Mouse (Mus musculus): Measurements from ENCODE around the gene Gm30083.

The Gm30083 gene

DNA sequence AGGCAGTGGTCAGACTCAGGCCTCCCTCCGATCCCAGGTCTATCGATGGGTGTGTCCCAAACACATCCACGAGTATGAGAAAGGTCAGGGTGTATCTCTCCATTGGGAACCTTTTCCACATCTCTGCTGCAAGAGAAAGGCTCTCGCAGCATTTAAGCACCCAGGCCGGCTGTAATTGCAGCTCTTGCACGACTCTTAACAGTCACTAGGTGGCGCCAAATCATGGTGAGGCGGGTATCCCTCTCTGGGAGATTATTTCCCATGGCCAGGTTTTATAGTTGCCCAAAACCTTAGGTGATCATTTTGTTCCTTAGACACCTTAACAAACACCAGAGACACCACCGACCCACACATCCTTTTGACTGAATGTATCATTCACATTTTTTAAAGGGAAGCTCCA, 55.6 kb downstream of the Gm30083 start:
- DNase-seq (ENCODE audit: low spot score in 2 of 2) = peak; percentile 61 to 66

GRCm38 (mm10) chr14:33958841-33959240, 56.1 kb downstream of the Gm30083 start:
- no peak for DNase-seq (ENCODE audit: low spot score in 2 of 2)

DNA sequence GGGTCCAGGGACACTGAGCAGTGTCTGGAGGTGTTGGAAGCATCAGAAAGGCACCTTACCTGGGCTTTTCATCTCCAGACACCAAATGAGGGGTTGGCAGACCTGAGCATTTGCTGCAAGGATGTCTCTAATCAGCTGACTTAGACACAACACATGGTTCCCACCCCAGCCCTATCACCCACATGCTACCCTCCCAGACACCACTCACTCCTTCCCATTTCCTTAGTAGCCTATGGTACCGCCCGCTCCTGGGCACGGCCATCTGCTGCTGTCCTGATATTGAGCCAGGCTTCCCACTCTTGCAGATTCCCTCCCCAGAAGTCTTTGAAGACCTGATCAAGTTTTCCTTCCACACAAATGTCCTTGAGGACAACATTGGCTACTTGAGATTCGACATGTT, 56.8 kb downstream of the Gm30083 start:
- no peak for DNase-seq (ENCODE audit: low spot score in 2 of 2)

DNA sequence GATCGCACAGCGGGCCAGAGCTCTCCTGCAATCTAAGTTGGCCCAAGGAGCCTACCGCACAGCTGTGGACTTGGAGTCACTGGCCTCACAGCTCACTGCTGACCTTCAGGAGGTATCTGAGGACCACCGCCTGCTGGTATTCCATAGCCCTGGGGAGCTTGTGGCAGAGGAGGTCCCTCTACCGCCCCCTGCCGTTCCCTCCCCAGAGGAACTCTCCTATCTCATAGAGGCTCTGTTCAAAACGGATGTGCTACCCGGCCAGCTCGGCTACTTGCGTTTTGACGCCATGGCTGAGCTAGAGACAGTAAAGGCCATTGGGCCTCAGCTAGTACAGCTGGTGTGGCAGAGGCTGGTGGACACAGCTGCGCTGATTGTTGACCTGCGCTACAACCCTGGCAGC, 58.9 kb downstream of the Gm30083 start:
- DNase-seq (ENCODE audit: low spot score in 2 of 2) = no peak

- DNase-seq (ENCODE audit: low spot score in 2 of 2) = no peak
These were observed 61.2 kb downstream of the Gm30083 start, which contains the start of gene Rbp3 for GRCm38 (mm10) chr14:33953761-33954160. Gene Rbp3 (plus strand): TSS chr14:33954003.

GRCm38 (mm10) chr14:33952233-33952981, 62.6 kb downstream of the Gm30083 start:
- no peak for DNase-seq (ENCODE audit: low spot score in 2 of 2)

DNA sequence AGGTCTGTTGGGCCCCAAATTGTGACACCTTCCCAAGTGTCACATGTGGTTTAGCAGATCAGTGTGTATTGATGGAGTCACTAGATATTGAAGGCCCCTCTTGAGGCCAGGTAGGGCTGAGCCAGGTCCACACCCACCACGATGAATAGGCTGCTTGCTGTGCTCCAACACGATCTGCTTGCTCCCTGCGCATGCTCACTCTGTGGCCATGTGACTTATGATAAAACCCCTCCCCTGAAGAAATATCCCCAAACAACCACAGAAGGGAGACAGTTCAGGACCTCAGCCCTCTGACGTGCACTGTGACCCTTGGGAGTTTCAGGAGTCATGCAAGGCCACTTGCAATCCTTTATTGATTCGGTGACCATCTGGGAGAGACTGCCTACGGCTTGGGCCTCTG, 68.9 kb downstream of the Gm30083 start:
- no peak for DNase-seq (ENCODE audit: low spot score in 2 of 2)

GRCm38 (mm10) chr14:33942222-33942621, 72.8 kb downstream of the Gm30083 start:
- DNase-seq (ENCODE audit: low spot score in 2 of 2) = no peak

DNA sequence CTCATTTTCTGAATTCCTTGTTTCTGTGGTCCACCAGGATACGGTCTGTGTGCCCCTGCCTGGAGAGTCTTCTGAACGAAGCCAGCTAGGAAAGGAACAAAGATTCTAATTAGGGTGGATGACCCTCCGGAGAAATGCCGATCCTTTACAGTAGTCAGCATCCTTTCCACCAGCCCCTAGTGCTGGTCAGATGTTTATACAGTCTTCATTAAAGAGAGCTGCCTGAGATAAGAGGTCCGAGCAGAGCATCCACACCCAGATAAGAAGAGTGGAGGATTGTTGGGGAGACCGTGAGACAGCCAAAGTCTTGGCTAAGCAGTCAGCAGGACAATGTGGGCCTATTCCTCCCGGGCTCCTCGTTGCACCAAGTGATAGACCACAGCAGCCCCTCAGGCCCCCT, 74.2 kb downstream of the Gm30083 start, which contains the start of gene Gdf2:
Gdf2 (plus strand) TSS at position 301 of the 400 bp plus-strand sequence.
- DNase-seq (ENCODE audit: low spot score in 2 of 2) = no peak

DNA sequence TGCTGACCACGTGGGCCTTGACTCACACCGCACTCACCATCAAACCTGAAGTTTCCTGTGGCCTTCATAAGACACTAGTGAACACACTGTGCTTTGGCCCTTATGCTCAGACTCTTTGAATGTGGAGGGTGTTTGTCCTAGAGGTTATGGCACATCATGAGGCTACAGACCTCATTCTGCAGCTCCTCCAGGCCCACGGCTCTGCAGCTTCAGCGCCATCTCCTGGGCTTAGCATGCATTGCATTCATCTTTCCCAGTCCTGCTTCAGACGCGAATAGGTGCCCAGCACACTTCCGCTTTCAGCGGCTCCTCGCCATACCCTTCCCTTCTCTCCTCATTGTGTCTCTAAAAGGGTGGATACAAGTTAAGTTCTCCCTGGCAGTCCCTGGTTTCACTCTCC, 75.9 kb downstream of the Gm30083 start:
- peak; percentile 80 to 83 for DNase-seq (ENCODE audit: low spot score in 2 of 2)

Data from right cerebral cortex, adult 2 months (tissue).